Mouse (Mus musculus) ZHBTc4 (cell line): ENCODE measurements around the gene Mlip.
"Not testable (repeated sequence)": the region's sequence is repeated elsewhere in the genome, so short reads cannot be mapped to it uniquely, and the experiment has no call there.

ENCODE experiments used
- DNase-seq: peaks from one replicate; pipeline ENCODE4 v3.0.0-alpha.2; 2011; ENCODE audit warnings: low read depth, low spot score

Mlip gene

DNA sequence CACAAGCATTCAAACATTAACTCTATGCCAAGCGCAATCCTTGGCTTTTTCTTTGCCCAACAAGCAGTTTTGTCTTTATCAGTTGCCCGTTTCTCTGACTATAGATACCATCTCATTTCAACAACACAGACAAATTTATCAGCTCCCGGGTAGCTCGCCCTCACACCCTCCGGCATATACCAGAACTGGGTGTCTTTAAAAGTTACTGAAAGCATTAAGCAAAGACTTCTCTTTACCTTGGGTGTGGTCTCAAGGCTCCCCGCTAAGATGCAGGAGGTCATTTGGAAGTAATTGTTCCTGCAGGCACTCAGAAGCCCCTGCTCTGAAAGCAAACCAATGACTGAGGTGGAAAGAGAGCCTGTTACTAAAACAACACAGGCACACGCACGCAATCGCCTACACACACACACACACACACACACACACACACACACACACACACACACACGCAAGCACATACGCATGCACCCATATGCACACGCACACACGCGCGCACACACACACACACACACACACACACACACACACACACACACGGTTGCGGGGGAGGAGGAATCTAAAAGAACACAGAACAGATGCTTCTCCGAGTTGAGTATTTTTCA, 101.2 kb downstream of the Mlip start:
- DNase-seq: peak; percentile 62

DNA sequence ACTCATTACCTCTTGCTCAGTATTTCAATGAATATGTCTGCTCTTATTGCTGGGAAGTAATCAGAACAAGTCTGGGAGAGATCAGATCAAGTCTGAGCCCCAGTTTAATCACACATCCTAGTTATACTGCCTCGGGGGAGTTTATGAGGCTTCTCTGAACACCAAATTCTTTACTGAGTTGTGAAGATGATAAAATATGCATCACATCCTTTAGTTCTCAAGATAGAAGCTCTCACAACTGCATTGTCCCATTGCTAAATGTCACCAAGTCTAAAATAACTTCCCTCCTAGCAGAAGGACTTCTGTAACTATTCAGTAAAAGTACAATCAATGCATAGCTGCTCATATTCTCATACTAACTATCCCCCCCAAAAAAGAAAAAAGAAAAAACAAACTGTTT, 154.5 kb downstream of the Mlip start:
- DNase-seq: no peak

DNA sequence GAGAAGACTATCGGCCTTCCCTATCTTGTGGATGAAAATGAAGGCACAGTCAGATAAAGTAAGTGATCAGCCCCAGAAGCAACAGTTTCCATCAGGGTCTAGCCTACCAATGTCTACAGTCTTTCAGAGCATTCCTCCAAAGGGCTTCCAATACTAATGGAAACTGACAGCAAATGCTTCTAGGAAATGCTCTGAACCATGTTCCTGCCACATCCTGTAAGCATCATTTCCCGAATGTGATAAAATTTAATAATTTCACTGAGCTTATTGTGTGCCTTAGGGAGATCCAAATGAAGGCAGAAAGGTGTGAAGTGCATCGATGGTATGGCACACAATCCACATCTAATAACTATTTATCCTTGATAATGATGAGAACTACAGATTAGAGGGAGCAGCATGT, 173.3 kb downstream of the Mlip start:
- no peak for DNase-seq

DNA sequence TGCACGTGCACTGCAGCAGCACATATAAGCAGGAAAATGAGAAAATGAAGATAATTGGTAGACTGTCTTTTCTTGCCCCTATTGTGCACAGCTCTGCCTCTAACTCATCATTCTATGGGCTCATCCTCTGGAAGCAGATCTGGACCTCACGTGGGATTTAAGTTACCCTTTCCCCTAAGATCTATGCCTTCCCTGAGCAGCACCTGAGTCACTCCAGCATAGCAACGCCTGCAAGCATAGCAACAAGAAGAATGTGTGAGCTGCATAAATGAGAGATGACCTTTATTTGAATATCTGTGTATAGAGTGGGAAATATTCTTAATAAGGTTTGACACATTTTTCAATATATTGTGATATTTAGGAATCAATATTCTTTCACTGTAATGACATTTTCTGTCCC, 176.9 kb downstream of the Mlip start:
- no peak for DNase-seq

DNA sequence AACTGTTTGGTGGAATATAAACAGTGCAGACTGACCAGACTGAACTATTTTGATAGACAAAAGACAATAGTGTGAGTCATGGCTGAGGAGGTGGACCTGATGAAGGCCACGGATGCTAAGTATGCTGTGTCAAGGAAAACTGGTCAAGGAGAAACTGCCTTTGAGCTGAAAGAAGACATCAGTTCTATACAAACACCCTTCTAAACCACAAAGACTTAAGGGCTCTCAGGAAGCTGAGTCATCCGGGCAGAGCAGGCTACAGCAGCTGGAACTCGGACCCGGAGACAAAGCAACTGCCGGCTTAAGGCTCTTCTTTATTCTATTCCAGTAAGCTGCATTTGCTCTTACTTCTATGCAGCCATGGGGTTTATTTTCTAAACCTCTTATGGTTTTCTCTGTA, 180.7 kb downstream of the Mlip start:
- no peak for DNase-seq

DNA sequence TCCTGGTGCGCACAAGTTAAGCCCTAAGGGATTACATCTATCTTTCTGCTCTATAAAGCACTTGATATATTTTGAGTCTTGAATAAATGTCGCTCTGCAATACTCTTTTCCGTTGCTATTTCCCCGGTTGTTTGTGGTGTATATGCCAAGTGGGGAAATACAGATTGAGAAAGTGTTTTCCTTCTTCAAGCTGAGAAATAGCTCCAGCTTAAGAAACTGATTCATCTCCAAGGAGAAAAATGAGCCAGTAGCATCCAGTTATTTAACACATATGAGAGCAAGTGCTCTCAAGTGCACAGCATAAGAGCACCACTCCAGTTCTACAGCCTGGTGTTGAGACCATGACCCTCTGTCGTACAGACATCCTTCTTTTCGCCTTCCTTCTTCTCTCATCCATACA, 186.9 kb downstream of the Mlip start:
- DNase-seq: no peak

DNA sequence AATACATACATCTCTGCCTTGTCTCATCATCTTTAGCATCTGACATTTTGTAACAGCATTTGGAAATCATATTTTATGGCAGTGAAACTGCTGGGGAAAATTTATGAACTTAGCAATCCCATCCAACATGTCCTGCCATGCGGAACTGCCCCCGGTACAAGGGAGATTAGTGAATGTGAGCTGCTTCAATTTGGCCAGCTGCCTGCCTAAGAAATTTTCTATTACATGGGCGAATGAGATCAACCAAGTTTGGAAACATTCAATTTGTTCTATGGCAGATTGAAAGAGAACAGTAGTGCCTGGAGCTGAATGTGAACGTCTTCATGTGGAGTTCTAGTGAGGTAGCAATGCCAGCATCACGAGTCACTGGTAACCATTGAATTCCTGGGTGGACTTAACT, 191.0 kb downstream of the Mlip start:
- DNase-seq: no peak

DNA sequence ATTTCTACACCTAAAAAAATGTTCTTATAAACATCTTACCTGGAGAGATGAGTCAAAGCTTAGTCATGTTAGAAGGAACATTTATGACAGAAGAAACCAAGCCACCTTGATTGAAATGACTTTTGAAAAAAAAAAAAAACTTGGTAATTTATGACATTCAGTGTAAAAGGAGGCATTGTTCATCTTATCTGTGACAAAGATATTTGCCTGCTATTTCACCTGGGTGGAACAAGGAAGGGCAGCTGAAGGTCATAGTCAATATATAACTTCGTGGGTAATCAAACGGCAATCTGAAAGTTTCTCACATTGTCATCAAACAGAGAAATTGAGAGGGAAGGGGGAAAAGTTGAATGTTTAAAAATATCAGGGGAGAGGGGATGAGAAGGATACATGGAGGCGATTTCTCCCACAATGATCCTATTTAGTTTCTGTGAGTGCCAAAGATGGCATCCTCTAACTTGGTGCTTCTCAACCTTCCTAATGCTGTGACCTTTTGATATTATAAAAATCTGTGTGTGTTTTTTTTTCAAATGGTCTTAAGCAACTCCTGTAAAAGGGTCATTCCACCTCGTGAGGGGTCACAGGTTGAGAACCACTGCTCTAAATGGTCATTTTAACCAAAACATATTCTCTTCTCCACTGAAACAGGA, 192.4 kb downstream of the Mlip start:
- no peak for DNase-seq

DNA sequence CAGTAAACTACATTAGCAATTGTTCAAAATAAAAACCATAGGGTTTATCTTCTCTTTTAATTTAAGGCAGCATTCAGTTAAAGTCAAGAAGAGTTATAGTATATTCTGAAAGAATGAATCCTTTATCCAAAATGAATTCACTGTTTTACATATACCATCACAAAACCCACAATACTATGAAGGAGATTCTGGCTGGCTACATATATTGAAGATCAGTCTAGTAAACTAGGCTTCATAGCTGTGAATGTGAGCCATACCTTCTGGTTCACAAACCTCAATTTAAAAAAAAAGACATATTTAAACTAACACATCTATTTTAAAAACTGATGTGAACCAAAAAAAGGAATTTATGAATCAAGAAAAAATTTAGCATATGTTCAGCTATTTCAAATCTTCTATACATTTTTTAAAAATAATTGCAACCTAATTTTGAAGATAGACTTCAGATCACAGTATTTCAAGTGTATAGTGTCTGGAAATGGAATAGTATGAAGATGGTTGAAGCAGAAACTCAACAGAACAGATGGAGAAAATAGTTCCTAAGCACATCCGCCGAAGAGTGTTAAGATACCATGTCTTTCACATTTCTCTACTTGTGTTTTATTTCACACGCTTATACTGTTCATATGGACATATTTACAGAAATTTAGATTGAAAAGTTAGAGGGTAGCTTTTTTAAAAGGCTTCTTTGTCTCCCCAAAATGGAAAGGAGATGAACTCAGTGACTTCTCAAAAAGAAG, 204.1 kb downstream of the Mlip start:
- DNase-seq: no peak

DNA sequence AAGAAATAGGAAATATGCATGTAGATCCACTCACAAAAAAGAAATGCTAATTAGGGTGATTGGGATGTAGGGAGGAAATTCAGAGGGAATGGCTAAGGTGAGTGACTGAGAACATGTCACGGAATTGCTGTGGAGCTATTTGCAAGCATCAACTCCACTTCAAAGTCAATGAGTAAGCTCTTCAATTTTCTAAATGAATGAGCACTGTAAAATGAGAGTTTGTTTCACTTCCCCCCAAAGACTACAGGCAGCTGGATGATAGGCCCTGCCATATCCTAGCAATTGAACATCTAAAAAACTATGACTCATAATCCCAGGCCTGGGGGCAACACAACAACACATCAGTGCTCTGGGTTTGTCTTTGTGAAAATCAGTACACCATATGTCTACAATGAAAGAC, 233.0 kb downstream of the Mlip start:
- DNase-seq: no peak

DNA sequence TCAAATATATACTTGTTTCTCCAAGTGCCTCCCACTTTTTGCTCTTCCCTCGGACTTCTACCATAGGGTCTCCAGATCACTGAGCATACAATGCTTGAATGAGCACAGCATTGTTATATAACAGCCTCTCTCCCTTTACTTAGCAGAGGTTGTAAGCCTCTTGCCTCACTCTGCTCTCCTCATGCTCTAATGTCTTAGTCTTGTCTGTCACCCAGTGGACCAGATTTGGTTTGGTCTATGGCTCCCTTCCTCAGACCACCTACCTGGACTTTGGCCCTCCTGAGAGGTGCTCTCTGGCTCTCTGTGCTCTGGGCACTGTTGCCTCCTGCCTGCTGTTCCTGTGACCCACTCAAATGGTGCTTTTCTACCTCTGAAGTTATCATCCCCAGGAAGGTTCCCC, 255.9 kb downstream of the Mlip start:
- DNase-seq: no peak

DNA sequence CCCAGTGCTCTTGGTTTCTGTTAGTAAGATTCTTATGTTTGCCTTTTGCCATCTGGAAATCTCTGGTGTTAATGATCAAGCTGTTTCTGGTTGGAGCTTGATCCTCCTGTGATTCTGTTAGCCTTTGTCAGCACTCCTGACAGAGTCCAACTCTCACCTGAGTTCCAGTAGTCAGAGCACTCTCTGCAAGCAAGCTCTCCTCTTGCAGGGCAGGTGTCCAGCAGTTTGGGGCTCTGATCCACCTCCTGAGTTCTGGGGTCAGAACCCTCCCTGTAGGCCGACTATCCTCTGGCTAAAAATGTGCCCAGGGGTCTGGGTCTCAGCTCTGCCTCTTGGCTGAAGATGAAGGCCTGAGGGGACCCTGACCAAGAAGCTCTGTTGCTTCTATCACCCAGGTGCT, 269.5 kb downstream of the Mlip start:
- DNase-seq: not testable (repeated sequence)

DNA sequence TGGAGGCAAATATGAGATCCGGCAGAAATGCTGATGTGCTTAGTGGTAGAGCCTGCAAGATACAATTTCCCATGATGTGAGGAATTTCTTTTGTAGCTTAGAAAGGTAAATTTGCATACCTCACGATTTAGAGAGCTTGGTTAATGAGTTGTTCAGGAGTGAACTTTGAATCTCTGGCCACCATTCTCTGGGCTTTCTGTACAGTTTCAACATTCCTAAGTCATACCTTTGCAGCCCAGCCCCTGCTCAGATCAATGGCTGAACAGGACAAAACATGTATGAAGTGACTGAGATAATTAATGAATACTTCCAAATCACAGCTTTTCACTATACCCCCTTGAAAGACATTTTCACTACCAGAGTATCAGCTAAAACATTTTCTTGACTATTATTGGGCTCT, 281.1 kb downstream of the Mlip start:
- DNase-seq: no peak

DNA sequence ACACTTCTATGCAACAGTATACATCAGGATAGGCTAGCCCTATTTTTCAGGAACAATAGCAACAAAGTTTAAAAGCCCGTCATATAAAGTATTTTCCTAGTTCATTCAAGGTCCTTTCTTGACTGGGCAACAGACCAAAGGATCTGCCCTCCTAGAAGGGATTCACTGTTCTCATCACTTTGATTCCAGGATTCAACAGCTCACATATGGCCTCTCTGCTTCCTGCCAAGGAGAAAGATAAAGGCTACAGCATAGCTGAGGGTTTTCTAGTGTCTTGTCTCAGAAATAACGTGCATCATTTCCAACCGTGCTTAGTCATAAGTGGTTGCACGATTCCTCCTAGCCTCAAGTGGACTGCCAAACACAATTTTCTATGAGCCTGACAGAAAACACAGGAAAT, 296.2 kb downstream of the Mlip start:
- no peak for DNase-seq

DNA sequence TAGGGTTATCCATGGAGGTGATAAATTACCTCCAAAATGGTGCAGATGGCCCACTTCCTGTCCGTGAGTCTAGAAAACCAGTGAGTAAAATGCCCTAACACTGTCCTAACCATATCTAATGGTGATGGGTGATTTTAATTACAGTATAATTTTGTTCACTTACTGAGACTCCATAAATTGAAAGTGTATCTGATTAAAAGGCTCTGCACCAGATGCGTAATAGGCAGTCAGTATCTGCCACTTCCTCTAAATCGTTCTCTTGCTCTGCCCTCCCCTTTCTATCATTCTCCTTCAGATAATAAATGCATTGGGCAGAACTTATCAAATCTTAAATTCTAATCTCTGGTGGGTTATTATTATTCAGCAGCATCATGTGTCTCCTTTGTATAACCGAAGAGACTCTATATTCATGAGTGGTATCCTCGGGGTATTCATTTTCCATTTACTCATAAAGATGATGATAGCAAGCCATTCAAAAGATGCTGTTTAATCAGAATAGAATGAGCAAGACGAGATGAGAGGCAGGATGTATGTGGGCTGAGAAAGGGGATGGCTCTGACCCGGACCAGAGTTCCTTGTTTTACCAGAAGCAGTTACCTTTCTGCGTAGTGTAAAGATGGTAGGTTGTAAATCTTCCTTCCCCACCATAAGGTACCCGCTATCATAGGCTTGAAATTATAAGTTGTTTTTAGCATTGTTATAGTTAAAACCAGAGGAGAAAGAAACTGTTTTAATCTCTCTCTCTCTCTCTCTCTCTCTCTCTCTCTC, 298.2 kb downstream of the Mlip start:
- DNase-seq: no peak
